Mouse (Mus musculus) bone marrow macrophage, adult 2 months (primary cell): ENCODE data around the gene Bcap31.
A peak's percentile ranks its signal among the peaks of the same experiment; 100 is the strongest.

Experiments
- CTCF ChIP-seq: IDR thresholded peaks from 2 replicates; pipeline ENCODE4 v1.5.1; 2012; ENCODE audit warnings: low read depth, mild to moderate bottlenecking, low read length, moderate library complexity
- POLR2A ChIP-seq: IDR thresholded peaks from 2 replicates; pipeline ENCODE4 v1.6.1; 2012; ENCODE audit warnings: mild to moderate bottlenecking, low read depth, low read length, borderline replicate concordance

GRCm38 (mm10) chrX:73654177-73654576 lies 61.8 kb downstream of the Bcap31 start:
- TF ChIP-seq POLR2A (no peak), CTCF (peak; percentile 81)
